Mouse (Mus musculus): Measurements from ENCODE around the gene Gm20671. TPM values are rescaled to one million over a fixed set of nuclear protein-coding genes. Genes with fewer than 3 reads are reported as not detected.
"Not testable (repeated sequence)": the region's sequence is repeated elsewhere in the genome, so short reads cannot be mapped to it uniquely, and the experiment has no call there.

Gene Gm20671
- polyA plus RNA-seq, 1 experiment from 2014 or later = not detected

- H3K36me3 ChIP-seq (ENCODE audit: control insufficient read depth, insufficient read depth, low read length) = no peaks in the 10 kb centered on the region
- ATAC-seq (ENCODE audit: low read depth) = no peak
- no peak overlapping the region; the same call in 1 of the 2 replicates for H3K27ac ChIP-seq (ENCODE audit: low read length)
- no peak overlapping the region for H3K4me2 ChIP-seq (ENCODE audit: low read depth, low read length)
- H3K27me3 ChIP-seq (ENCODE audit: control insufficient read depth, insufficient read depth, low read depth, low read length) = no peaks in the 10 kb centered on the region
- H3K4me1 ChIP-seq (replicated peaks; ENCODE audit: control insufficient read depth, insufficient read depth, low read length) = peaks cover 11% of the 10 kb centered on the region
- no peaks in the 10 kb centered on the region for H3K9me3 ChIP-seq (ENCODE audit: control insufficient read depth, low read length)
- 84% methylated on average over 4 of the region's 4 CpGs for WGBS
- no peak overlapping the region for H3K4me3 ChIP-seq (ENCODE audit: low read length)
- no peak overlapping the region; the same call in 1 of the 2 replicates for H3K9ac ChIP-seq (ENCODE audit: low read length)
Measured at GRCm38 (mm10) chr5:32854818-32855217, 27.9 kb upstream of the Gm20671 start.

DNA sequence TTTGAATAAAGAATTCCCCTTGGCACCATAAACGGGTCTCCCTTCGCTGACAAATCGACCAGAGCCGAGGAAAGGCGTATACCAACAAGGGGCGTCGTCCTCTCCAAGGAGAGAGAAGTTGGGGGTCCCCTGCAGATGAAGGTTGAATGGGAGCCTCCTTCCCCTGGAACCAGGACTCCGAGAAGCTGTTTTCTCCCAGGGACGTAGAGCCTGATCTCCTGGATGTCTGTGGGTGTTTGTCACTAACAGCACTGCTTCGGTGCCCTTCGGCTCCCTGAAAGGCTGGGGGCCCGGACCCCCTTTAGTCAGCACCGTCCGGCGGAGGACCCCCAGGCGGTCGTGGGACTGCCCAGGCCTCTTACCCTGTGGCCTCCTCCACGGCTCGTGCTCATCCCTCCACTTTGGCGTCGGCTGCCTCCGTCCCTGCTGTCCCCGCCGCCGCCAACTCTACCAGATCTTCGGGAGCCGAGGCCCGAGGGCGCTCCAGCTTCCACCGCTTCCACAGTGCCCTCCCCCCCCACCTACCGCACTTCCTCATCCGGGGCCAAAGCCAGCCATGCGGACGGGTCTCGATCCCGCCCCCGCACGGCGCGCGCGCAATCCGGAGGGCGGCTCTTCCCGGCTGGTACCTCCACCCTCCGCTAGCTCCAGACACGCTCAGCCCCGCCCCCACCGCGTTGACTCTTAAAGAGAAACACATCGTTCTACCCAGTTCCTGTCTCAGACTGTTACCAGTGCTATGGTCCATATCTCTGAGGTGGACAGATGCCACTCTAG is 27.0 kb upstream of the Gm20671 start, which contains the start of gene Prr14l:
TSS of gene Prr14l (minus strand) at position 526 of the 777 bp plus-strand sequence.
- H3K27me3 ChIP-seq (ENCODE audit: control insufficient read depth, insufficient read depth, low read depth, low read length) = no peaks in the 10 kb centered on the region
- ATAC-seq (ENCODE audit: low read depth) = peak; percentile 98
- H3K9ac ChIP-seq (ENCODE audit: low read length) = peak within 1 kb of the TSS; percentile 98
- WGBS = under 1% methylated on average over 43 of the region's 51 CpGs
- H3K4me2 ChIP-seq (ENCODE audit: low read depth, low read length) = peak within 1 kb of the TSS; percentile 79
- H3K27ac ChIP-seq (ENCODE audit: low read length) = peak within 1 kb of the TSS; percentile 85
- H3K4me3 ChIP-seq (ENCODE audit: low read length) = peak within 1 kb of the TSS; percentile 87
- H3K4me1 ChIP-seq (replicated peaks; ENCODE audit: control insufficient read depth, insufficient read depth, low read length) = peaks cover 11% of the 10 kb centered on the region
- H3K9me3 ChIP-seq (ENCODE audit: control insufficient read depth, low read length) = no peaks in the 10 kb centered on the region
- no peaks in the 10 kb centered on the region for H3K36me3 ChIP-seq (ENCODE audit: control insufficient read depth, insufficient read depth, low read length)

- Histone ChIP-seq H3K36me3 (ENCODE audit: control insufficient read depth, insufficient read depth, low read length) (peaks cover 2% of the 10 kb centered on the region; the same call in 1 of the 2 replicates), H3K27ac (ENCODE audit: low read length) (no peak overlapping the region), H3K9ac (ENCODE audit: low read length) (peak overlapping the region; percentile 29; the same call in 1 of the 2 replicates), H3K9me3 (ENCODE audit: control insufficient read depth, low read length) (no peaks in the 10 kb centered on the region), H3K27me3 (ENCODE audit: control insufficient read depth, insufficient read depth, low read depth, low read length) (no peaks in the 10 kb centered on the region), H3K4me2 (ENCODE audit: low read depth, low read length) (peak overlapping the region; percentile 79), H3K4me3 (ENCODE audit: low read length) (peak overlapping the region; percentile 20), H3K4me1 (replicated peaks; ENCODE audit: control insufficient read depth, insufficient read depth, low read length) (peaks cover 11% of the 10 kb centered on the region)
- no peak for ATAC-seq (ENCODE audit: low read depth)
- 28% methylated on average over 6 of the region's 6 CpGs for WGBS
Measured at GRCm38 (mm10) chr5:32852026-32852425, 25.1 kb upstream of the Gm20671 start.

DNA sequence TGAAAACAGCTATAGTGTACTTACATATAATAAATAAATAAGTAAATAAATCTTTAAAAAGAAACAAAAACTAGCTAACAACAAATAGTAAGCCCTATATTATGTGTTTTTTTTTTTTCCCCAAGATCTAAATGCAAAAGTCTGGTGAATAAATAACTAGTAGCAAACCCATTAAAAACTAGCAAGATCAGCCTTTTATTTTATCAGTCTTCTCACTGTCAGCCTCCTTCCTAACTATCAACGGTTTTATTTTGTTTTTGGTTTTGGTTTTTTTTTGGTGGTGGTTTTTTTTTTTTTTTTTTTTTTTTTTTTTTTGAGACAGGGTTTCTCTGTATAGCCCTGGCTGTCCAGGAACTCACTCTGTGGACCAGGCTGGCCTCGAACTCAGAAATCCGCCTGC is 22.7 kb upstream of the Gm20671 start:
- H3K9me3 ChIP-seq (ENCODE audit: control insufficient read depth, low read length); H3K36me3 ChIP-seq (ENCODE audit: control insufficient read depth, insufficient read depth, low read length): not testable (repeated sequence)

GRCm38 (mm10) chr5:32849178-32849577 is 22.3 kb upstream of the Gm20671 start:
- Histone ChIP-seq H3K4me1 (replicated peaks; ENCODE audit: control insufficient read depth, insufficient read depth, low read length) (peaks cover 11% of the 10 kb centered on the region), H3K27me3 (ENCODE audit: control insufficient read depth, insufficient read depth, low read depth, low read length) (no peaks in the 10 kb centered on the region), H3K27ac (ENCODE audit: low read length) (no peak overlapping the region), H3K4me2 (ENCODE audit: low read depth, low read length) (no peak overlapping the region), H3K36me3 (ENCODE audit: control insufficient read depth, insufficient read depth, low read length) (peaks cover 10% of the 10 kb centered on the region), H3K9me3 (ENCODE audit: control insufficient read depth, low read length) (no peaks in the 10 kb centered on the region), H3K9ac (ENCODE audit: low read length) (no peak overlapping the region), H3K4me3 (ENCODE audit: low read length) (no peak overlapping the region)
- ATAC-seq (ENCODE audit: low read depth) = no peak
- WGBS = 90% methylated on average over 3 of the region's 3 CpGs

More for the DNA sequence above, 22.7 kb upstream of the Gm20671 start:
- H3K27me3 ChIP-seq (ENCODE audit: control insufficient read depth, insufficient read depth, low read depth, low read length); H3K9ac ChIP-seq (ENCODE audit: low read length); ATAC-seq (ENCODE audit: low read depth); H3K4me2 ChIP-seq (ENCODE audit: low read depth, low read length); H3K27ac ChIP-seq (ENCODE audit: low read length); H3K4me3 ChIP-seq (ENCODE audit: low read length): not testable (repeated sequence)
- 94% methylated on average over 3 of the region's 3 CpGs for WGBS
- H3K4me1 ChIP-seq (replicated peaks; ENCODE audit: control insufficient read depth, insufficient read depth, low read length) = peaks cover 11% of the 10 kb centered on the region

- H3K27ac ChIP-seq (ENCODE audit: low read length) = no peak overlapping the region
- H3K4me3 ChIP-seq (ENCODE audit: low read length) = no peak overlapping the region
- peaks cover 46% of the 10 kb centered on the region for H3K36me3 ChIP-seq (ENCODE audit: control insufficient read depth, insufficient read depth, low read length)
- H3K4me1 ChIP-seq (replicated peaks; ENCODE audit: control insufficient read depth, insufficient read depth, low read length) = no peaks in the 10 kb centered on the region
- no peak overlapping the region for H3K9ac ChIP-seq (ENCODE audit: low read length)
- 89% methylated on average over 2 of the region's 2 CpGs for WGBS
- no peak overlapping the region for H3K4me2 ChIP-seq (ENCODE audit: low read depth, low read length)
- no peak for ATAC-seq (ENCODE audit: low read depth)
- H3K9me3 ChIP-seq (ENCODE audit: control insufficient read depth, low read length) = no peaks in the 10 kb centered on the region
- no peaks in the 10 kb centered on the region for H3K27me3 ChIP-seq (ENCODE audit: control insufficient read depth, insufficient read depth, low read depth, low read length)
Measured at GRCm38 (mm10) chr5:32840029-32840428, 13.1 kb upstream of the Gm20671 start.

- Histone ChIP-seq H3K4me3 (ENCODE audit: low read length) (no peak overlapping the region), H3K27me3 (ENCODE audit: control insufficient read depth, insufficient read depth, low read depth, low read length) (no peaks in the 10 kb centered on the region), H3K27ac (ENCODE audit: low read length) (no peak overlapping the region), H3K9ac (ENCODE audit: low read length) (no peak overlapping the region), H3K4me1 (replicated peaks; ENCODE audit: control insufficient read depth, insufficient read depth, low read length) (no peaks in the 10 kb centered on the region), H3K36me3 (ENCODE audit: control insufficient read depth, insufficient read depth, low read length) (peaks cover 46% of the 10 kb centered on the region), H3K9me3 (ENCODE audit: control insufficient read depth, low read length) (no peaks in the 10 kb centered on the region), H3K4me2 (ENCODE audit: low read depth, low read length) (no peak overlapping the region)
- no peak for ATAC-seq (ENCODE audit: low read depth)
- WGBS = 81% methylated on average over 5 of the region's 5 CpGs
Measured at GRCm38 (mm10) chr5:32836976-32837375, 10.1 kb upstream of the Gm20671 start.

DNA sequence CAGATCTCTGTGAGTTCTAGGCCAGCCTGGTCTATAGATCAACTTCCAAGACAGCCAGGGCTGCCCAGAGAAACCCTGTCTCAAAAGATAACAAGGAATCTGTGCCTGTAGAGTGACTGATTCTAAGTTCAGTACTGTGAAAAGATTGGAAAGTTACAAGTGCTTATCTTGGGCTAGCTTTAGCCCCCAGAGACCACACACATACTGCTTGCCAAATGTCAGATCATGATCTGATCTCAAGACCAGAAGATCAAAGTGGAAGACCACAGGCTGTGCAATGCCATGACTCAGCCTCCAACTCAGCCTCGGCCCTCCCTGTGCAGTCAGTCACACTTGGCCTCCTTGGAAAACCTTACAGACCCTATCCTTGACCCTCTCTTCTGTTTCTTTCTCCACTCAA is 7.6 kb upstream of the Gm20671 start:
- Histone ChIP-seq H3K27ac (ENCODE audit: low read length) (no peak overlapping the region), H3K36me3 (ENCODE audit: control insufficient read depth, insufficient read depth, low read length) (peaks cover 39% of the 10 kb centered on the region), H3K9ac (ENCODE audit: low read length) (no peak overlapping the region), H3K4me1 (replicated peaks; ENCODE audit: control insufficient read depth, insufficient read depth, low read length) (no peaks in the 10 kb centered on the region), H3K27me3 (ENCODE audit: control insufficient read depth, insufficient read depth, low read depth, low read length) (no peaks in the 10 kb centered on the region), H3K4me3 (ENCODE audit: low read length) (no peak overlapping the region), H3K4me2 (ENCODE audit: low read depth, low read length) (no peak overlapping the region), H3K9me3 (ENCODE audit: control insufficient read depth, low read length) (no peaks in the 10 kb centered on the region)
- 92% methylated on average over 1 of the region's 1 CpGs for WGBS
- ATAC-seq (ENCODE audit: low read depth) = no peak

DNA sequence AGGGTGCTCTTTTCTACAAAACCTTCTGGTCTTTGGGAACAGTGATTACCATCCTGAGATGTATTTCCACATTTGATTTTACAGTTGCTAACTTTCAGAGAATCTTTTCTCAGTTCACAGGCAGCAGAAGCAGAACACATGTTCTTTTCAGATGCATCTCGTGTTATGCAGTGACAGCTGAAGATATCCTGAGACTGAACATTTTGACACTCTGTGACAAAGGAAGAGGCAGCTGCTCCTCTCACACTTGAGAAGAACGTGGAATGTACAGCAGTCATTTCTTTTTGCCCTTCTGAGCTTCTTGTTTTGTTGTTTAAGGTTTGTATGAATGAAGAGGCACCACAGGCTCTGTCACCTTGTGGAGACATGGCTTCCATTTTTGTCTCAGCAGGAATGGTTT is 3.1 kb upstream of the Gm20671 start:
- Histone ChIP-seq H3K4me2 (ENCODE audit: low read depth, low read length) (no peak overlapping the region), H3K36me3 (ENCODE audit: control insufficient read depth, insufficient read depth, low read length) (peaks cover 46% of the 10 kb centered on the region)
- WGBS = 91% methylated on average over 2 of the region's 2 CpGs

More for the DNA sequence above, 3.1 kb upstream of the Gm20671 start:
- no peaks in the 10 kb centered on the region for H3K4me1 ChIP-seq (replicated peaks; ENCODE audit: control insufficient read depth, insufficient read depth, low read length)
- no peaks in the 10 kb centered on the region for H3K27me3 ChIP-seq (ENCODE audit: control insufficient read depth, insufficient read depth, low read depth, low read length)
- no peaks in the 10 kb centered on the region for H3K9me3 ChIP-seq (ENCODE audit: control insufficient read depth, low read length)
- H3K9ac ChIP-seq (ENCODE audit: low read length) = no peak overlapping the region
- H3K27ac ChIP-seq (ENCODE audit: low read length) = no peak overlapping the region
- no peak overlapping the region for H3K4me3 ChIP-seq (ENCODE audit: low read length)
- no peak for ATAC-seq (ENCODE audit: low read depth)

Measured in lung, embryonic 16.5 days (tissue).